Mouse (Mus musculus): ENCODE measurements at regions not wholly inside any gene's neighbourhood (a gene's known extent, or its start where the extent isn't known, plus 50 kb on each side); places are given as distances from the start of the nearest gene placed in this dataset.

- DNase-seq (ENCODE audit: extremely low spot score in 1 of 2, low spot score in 2 of 2), result no peak
- intact Hi-C loops (cut with DNase I), result no loop called here
These were observed 51.9 kb upstream of the Slco4a1 start for GRCm38 (mm10) chr2:180404168-180404567.

GRCm38 (mm10) chr2:180403621-180404020 is 52.4 kb upstream of the Slco4a1 start:
- no peak for DNase-seq (ENCODE audit: extremely low spot score in 1 of 2, low spot score in 2 of 2)
- intact Hi-C loops (cut with DNase I), result no loop called here

GRCm38 (mm10) chr2:180402851-180403459 is 53.1 kb upstream of the Slco4a1 start:
- no peak for DNase-seq (ENCODE audit: extremely low spot score in 1 of 2, low spot score in 2 of 2)
- intact Hi-C loops (cut with DNase I), result no loop called here

GRCm38 (mm10) chr2:180402433-180402832 is 53.6 kb upstream of the Slco4a1 start:
- intact Hi-C loops (cut with DNase I), result no loop called here

GRCm38 (mm10) chr2:180401409-180402391 is 54.3 kb upstream of the Slco4a1 start:
- intact Hi-C loops (cut with DNase I), result no loop called here
- no peak for DNase-seq (ENCODE audit: extremely low spot score in 1 of 2, low spot score in 2 of 2)

More at GRCm38 (mm10) chr2:180402433-180402832, 53.6 kb upstream of the Slco4a1 start:
- no peak for DNase-seq (ENCODE audit: extremely low spot score in 1 of 2, low spot score in 2 of 2)

GRCm38 (mm10) chr2:180400514-180401019 is 55.5 kb upstream of the Slco4a1 start:
- DNase-seq (ENCODE audit: extremely low spot score in 1 of 2, low spot score in 2 of 2), result no peak
- intact Hi-C loops (cut with DNase I), result no loop called here

- intact Hi-C loops (cut with DNase I), result no loop called here
- peak in 1 of 2 experiments; percentile 34 for DNase-seq (ENCODE audit: extremely low spot score in 1 of 2, low spot score in 2 of 2)
These were observed 56.2 kb upstream of the Slco4a1 start for GRCm38 (mm10) chr2:180399651-180400513.

GRCm38 (mm10) chr2:180398851-180399447 is 57.1 kb upstream of the Slco4a1 start:
- intact Hi-C loops (cut with DNase I), result no loop called here
- no peak for DNase-seq (ENCODE audit: extremely low spot score in 1 of 2, low spot score in 2 of 2)

GRCm38 (mm10) chr2:180398481-180398754 is 57.6 kb upstream of the Slco4a1 start:
- no peak for DNase-seq (ENCODE audit: extremely low spot score in 1 of 2, low spot score in 2 of 2)
- intact Hi-C loops (cut with DNase I), result no loop called here

GRCm38 (mm10) chr2:180397723-180398480 is 58.1 kb upstream of the Slco4a1 start:
- DNase-seq (ENCODE audit: extremely low spot score in 1 of 2, low spot score in 2 of 2), result no peak
- intact Hi-C loops (cut with DNase I), result no loop called here

GRCm38 (mm10) chr2:180396664-180397377 is 59.2 kb upstream of the Slco4a1 start:
- intact Hi-C loops (cut with DNase I), result no loop called here
- no peak for DNase-seq (ENCODE audit: extremely low spot score in 1 of 2, low spot score in 2 of 2)

GRCm38 (mm10) chr2:180396211-180396610 is 59.8 kb upstream of the Slco4a1 start:
- DNase-seq (ENCODE audit: extremely low spot score in 1 of 2, low spot score in 2 of 2), result no peak
- intact Hi-C loops (cut with DNase I), result no loop called here

- intact Hi-C loops (cut with DNase I), result no loop called here
- no peak for DNase-seq (ENCODE audit: extremely low spot score in 1 of 2, low spot score in 2 of 2)
These were observed 60.6 kb upstream of the Slco4a1 start for GRCm38 (mm10) chr2:180395279-180396034.

GRCm38 (mm10) chr2:180392846-180393700 is 58.6 kb upstream of the Gata5 start:
- intact Hi-C loops (cut with DNase I), result no loop called here
- no peak for DNase-seq (ENCODE audit: extremely low spot score in 1 of 2, low spot score in 2 of 2)

- intact Hi-C loops (cut with DNase I), result no loop called here
- DNase-seq (ENCODE audit: extremely low spot score in 1 of 2, low spot score in 2 of 2), result no peak
These were observed 57.8 kb upstream of the Gata5 start for GRCm38 (mm10) chr2:180392298-180392697.

GRCm38 (mm10) chr2:180391349-180391748 is 56.9 kb upstream of the Gata5 start:
- DNase-seq (ENCODE audit: extremely low spot score in 1 of 2, low spot score in 2 of 2), result no peak
- intact Hi-C loops (cut with DNase I), result no loop called here
